Mouse (Mus musculus): ENCODE data around the gene 2310034G01Rik. TPM values are rescaled to one million over a fixed set of nuclear protein-coding genes. Genes with fewer than 3 reads are reported as not detected.

2310034G01Rik gene
- polyA plus RNA-seq, 1 experiment from 2014 or later = 2.4 TPM

MicroRNAs within 50 kb of the gene (microRNA counts, 519-probe panel; counts per million panel counts)
- 51.3 counts per million for microRNA mmu-miR-146b

Small RNAs within 50 kb of the gene (microRNA-seq; reads per million reads assigned to microRNA genes)
- gene Mir146b = 1.9 reads per million

Other genes starting within 250 kb of the 2310034G01Rik start
- not detected in 2 replicates for gene Elovl3, start 218.4 kb downstream of the 2310034G01Rik start, polyA plus RNA-seq (2015; fragmentation: Nextera tagmentation; extraction: Ambion mirVana)
- gene Pitx3, start 202.0 kb downstream of the 2310034G01Rik start, polyA plus RNA-seq (2015; fragmentation: Nextera tagmentation; extraction: Ambion mirVana) = 0.23 and 0.31 TPM in 2 replicates
- 71.6 and 80.4 TPM in 2 replicates for gene Gbf1, start 197.8 kb downstream of the 2310034G01Rik start, polyA plus RNA-seq (2015; fragmentation: Nextera tagmentation; extraction: Ambion mirVana)
- gene Nfkb2, start 46.0 kb downstream of the 2310034G01Rik start, polyA plus RNA-seq (2015; fragmentation: Nextera tagmentation; extraction: Ambion mirVana) = 2.3 and 2.4 TPM in 2 replicates
- 58.4 and 59.3 TPM in 2 replicates for gene Psd, start 23.1 kb downstream of the 2310034G01Rik start, polyA plus RNA-seq (2015; fragmentation: Nextera tagmentation; extraction: Ambion mirVana)
- 39.8 and 40.0 TPM in 2 replicates for gene Fbxl15, start 22.1 kb downstream of the 2310034G01Rik start, polyA plus RNA-seq (2015; fragmentation: Nextera tagmentation; extraction: Ambion mirVana)
- gene Cuedc2, start 11.6 kb downstream of the 2310034G01Rik start, polyA plus RNA-seq (2015; fragmentation: Nextera tagmentation; extraction: Ambion mirVana) = 317 and 326 TPM in 2 replicates
- 8.2 and 11.2 TPM in 2 replicates for gene Mfsd13a, start 9.2 kb downstream of the 2310034G01Rik start, polyA plus RNA-seq (2015; fragmentation: Nextera tagmentation; extraction: Ambion mirVana)
- 310 and 317 TPM in 2 replicates for gene Actr1a, start 45.4 kb upstream of the 2310034G01Rik start, polyA plus RNA-seq (2015; fragmentation: Nextera tagmentation; extraction: Ambion mirVana)
- gene Sufu, start 46.6 kb upstream of the 2310034G01Rik start, polyA plus RNA-seq (2015; fragmentation: Nextera tagmentation; extraction: Ambion mirVana) = 25.0 and 26.3 TPM in 2 replicates
- gene Trim8, start 151.4 kb upstream of the 2310034G01Rik start, polyA plus RNA-seq (2015; fragmentation: Nextera tagmentation; extraction: Ambion mirVana) = 29.7 and 31.6 TPM in 2 replicates
- gene Arl3, start 222.9 kb upstream of the 2310034G01Rik start, polyA plus RNA-seq (2015; fragmentation: Nextera tagmentation; extraction: Ambion mirVana) = 212 and 220 TPM in 2 replicates
- 10.3 and 12.6 TPM in 2 replicates for gene Sfxn2, start 223.1 kb upstream of the 2310034G01Rik start, polyA plus RNA-seq (2015; fragmentation: Nextera tagmentation; extraction: Ambion mirVana)
- 42.2 and 44.5 TPM in 2 replicates for gene Wbp1l, start 248.8 kb upstream of the 2310034G01Rik start, polyA plus RNA-seq (2015; fragmentation: Nextera tagmentation; extraction: Ambion mirVana)

Measured in hindbrain, embryonic 13.5 days (tissue).